Mouse (Mus musculus) liver, adult 10 weeks (tissue): Measurements from ENCODE around the gene Plpp4. TPM values are rescaled to one million over a fixed set of nuclear protein-coding genes. Genes with fewer than 3 reads are reported as not detected.

ENCODE experiments used
- polyA plus RNA-seq: library from polyadenylated mRNA; stranded (reverse); fragments of 350-450 nt; fragmentation: Illumina TruSeq; extraction: RNeasy Lipid Tissue Mini Kit (QIAGEN cat#74804); gene quantifications from one replicate; pipeline ENCODE4 v1.2.3, GENCODE M21; 2014; ENCODE audit warnings: low read depth, low replicate concordance

Plpp4 gene
- polyA plus RNA-seq = not detected

DNA sequence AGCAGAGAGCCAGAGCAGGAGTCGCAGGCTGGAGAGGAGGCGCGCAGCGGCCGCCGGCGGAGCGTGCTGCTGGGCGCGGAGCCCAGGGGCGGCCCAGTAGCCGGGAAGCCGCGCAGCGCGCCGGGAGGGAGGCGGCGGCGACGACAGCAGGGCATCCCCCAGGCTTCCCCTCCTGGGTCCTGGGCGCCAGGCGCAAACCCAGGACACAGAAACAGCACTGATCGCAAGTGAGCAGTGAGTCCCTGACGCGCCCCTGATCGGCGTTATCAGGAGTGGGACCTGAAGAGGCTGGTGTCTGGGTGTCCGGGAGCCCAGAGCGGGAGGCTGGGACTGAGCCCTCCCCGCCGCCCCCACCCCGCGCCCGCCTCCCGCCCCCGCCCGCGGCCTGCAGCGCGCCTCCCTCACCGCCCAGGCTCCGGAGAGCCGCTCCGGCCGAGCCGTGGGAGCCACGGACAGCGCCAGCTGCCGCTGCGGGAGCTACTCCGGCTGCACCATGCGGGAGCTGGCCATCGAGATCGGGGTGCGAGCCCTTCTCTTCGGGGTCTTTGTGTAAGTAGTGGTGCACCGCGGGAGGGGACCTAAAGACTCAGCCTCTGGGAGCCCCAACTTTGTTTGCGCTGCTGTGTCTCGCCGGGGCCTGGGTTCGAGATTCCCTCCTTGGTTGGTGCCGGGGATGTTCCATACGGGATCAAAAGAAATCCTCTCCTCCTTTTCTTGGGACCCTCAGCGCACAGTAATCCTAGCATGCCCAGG, at the start of gene Plpp4:
Gene Plpp4 (plus strand): TSS at position 411 of the 753 bp plus-strand sequence.

